Mouse (Mus musculus): ENCODE results near the gene Lsm10. TPM values are rescaled to one million over a fixed set of nuclear protein-coding genes. Genes with fewer than 3 reads are reported as not detected.
A peak's percentile ranks its signal among the peaks of the same experiment; 100 is the strongest.
"Not testable (repeated sequence)": the region's sequence is repeated elsewhere in the genome, so short reads cannot be mapped to it uniquely, and the experiment has no call there.

The Lsm10 gene
- total RNA-seq, 2 experiments from 2014 or later = 16.2 to 16.9 TPM

GRCm38 (mm10) chr4:126095622-126096430, 597 bp upstream of the Lsm10 start:
- DNase-seq (ENCODE audit: low spot score in 2 of 2) = not testable (repeated sequence)

- no peak for DNase-seq (ENCODE audit: low spot score in 2 of 2)
Measured at GRCm38 (mm10) chr4:126097711-126098253, 1.4 kb downstream of the Lsm10 start.

- DNase-seq (ENCODE audit: low spot score in 2 of 2) = no peak
Measured at GRCm38 (mm10) chr4:126099365-126099764, 2.9 kb downstream of the Lsm10 start.

GRCm38 (mm10) chr4:126100764-126101163, 4.3 kb downstream of the Lsm10 start:
- no peak for DNase-seq (ENCODE audit: low spot score in 2 of 2)

GRCm38 (mm10) chr4:126102061-126102841, 5.8 kb downstream of the Lsm10 start:
- DNase-seq (ENCODE audit: low spot score in 2 of 2) = no peak

- DNase-seq (ENCODE audit: low spot score in 2 of 2) = peak; percentile 74 to 84
Measured at GRCm38 (mm10) chr4:126103057-126103581, 6.7 kb downstream of the Lsm10 start.

- DNase-seq (ENCODE audit: low spot score in 2 of 2) = peak; percentile 91 to 95
Measured at GRCm38 (mm10) chr4:126103590-126104068, 7.2 kb downstream of the Lsm10 start, which contains the start of gene Stk40. Stk40 (plus strand) TSS chr4:126103957.

GRCm38 (mm10) chr4:126104261-126105075, 8.0 kb downstream of the Lsm10 start:
- peak in 1 of 2 experiments; percentile 28 for DNase-seq (ENCODE audit: low spot score in 2 of 2)

- no peak for DNase-seq (ENCODE audit: low spot score in 2 of 2)
Measured at GRCm38 (mm10) chr4:126105131-126105783, 8.8 kb downstream of the Lsm10 start.

GRCm38 (mm10) chr4:126108061-126108740, 11.8 kb downstream of the Lsm10 start:
- DNase-seq (ENCODE audit: low spot score in 2 of 2) = no peak

GRCm38 (mm10) chr4:126109613-126110373, 13.4 kb downstream of the Lsm10 start:
- DNase-seq (ENCODE audit: low spot score in 2 of 2) = no peak

- peak; percentile 43 to 66 for DNase-seq (ENCODE audit: low spot score in 2 of 2)
Measured at GRCm38 (mm10) chr4:126110374-126111152, 14.1 kb downstream of the Lsm10 start.

- DNase-seq (ENCODE audit: low spot score in 2 of 2) = no peak
Measured at GRCm38 (mm10) chr4:126111153-126111549, 14.7 kb downstream of the Lsm10 start.

- no peak for DNase-seq (ENCODE audit: low spot score in 2 of 2)
Measured at GRCm38 (mm10) chr4:126113243-126113642, 16.8 kb downstream of the Lsm10 start.

GRCm38 (mm10) chr4:126113943-126114342, 17.5 kb downstream of the Lsm10 start:
- peak; percentile 55 to 71 for DNase-seq (ENCODE audit: low spot score in 2 of 2)

- DNase-seq (ENCODE audit: low spot score in 2 of 2) = no peak
Measured at GRCm38 (mm10) chr4:126115411-126115810, 19.0 kb downstream of the Lsm10 start.

- DNase-seq (ENCODE audit: low spot score in 2 of 2) = no peak
Measured at GRCm38 (mm10) chr4:126115871-126116521, 19.6 kb downstream of the Lsm10 start.

All from gastrocnemius, postnatal 4 days (tissue).